Mouse (Mus musculus): Measurements from ENCODE around the gene Cds2.
"Not testable (repeated sequence)": the region's sequence is repeated elsewhere in the genome, so short reads cannot be mapped to it uniquely, and the experiment has no call there.

The Cds2 gene

GRCm38 (mm10) chr2:132262879-132263398 is at the start of gene Cds2:
Gene Cds2 (plus strand): TSS chr2:132263148.
- DNase-seq (ENCODE audit: low spot score in 2 of 2): peak; percentile 97 to 98

DNA sequence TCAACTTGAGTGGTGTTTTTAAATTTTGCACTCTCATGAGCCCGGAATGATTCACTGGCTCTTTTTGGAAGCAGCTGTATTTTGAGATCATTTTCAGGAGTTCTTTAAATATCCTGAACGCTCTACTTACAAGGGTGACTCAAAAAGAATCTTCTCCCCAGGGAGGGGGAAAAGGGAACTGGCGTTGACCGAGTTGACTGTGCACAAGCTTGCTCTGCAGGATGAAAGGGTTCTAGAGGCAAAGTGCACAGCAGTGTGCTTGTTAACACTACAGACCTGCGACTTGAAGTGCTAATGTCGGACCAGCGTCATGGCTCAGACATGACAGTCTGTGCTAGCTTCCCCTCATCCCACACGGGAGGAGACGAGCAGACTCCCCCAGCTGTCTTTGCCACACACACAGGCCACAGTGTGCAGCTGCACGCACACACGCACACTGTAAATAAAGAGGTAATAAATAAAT is 41.3 kb upstream of the Cds2 start:
- DNase-seq (ENCODE audit: low spot score in 2 of 2): peak in 1 of 2 experiments; percentile 12

- DNase-seq (ENCODE audit: low spot score in 2 of 2): no peak
These were observed 38.6 kb upstream of the Cds2 start for GRCm38 (mm10) chr2:132224359-132224758.

DNA sequence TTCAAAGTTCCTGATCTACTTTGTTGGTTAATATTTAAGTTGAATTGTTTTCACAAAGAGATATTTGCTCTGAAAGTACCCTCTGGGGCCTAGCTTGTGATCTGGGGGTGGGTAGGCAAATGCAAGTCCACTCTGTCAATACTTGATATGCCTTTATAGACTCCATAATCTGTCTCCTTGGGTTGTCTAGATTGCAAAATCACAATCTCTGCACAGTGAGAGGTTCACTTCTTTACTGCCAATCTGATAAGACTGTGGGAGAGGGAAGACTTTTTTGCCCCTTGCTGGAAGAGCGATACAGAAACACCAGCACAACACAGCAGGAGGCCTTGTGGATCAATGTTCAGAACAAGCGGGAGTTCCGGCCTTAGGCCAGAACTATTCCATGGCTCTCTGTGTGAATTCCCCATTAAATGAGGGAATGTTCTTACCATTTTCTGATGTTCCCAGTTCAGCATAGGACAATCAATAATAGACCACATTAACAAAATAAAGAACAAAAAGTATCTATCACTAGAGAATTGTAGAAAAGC is 30.5 kb upstream of the Cds2 start:
- no peak for DNase-seq (ENCODE audit: low spot score in 2 of 2)

DNA sequence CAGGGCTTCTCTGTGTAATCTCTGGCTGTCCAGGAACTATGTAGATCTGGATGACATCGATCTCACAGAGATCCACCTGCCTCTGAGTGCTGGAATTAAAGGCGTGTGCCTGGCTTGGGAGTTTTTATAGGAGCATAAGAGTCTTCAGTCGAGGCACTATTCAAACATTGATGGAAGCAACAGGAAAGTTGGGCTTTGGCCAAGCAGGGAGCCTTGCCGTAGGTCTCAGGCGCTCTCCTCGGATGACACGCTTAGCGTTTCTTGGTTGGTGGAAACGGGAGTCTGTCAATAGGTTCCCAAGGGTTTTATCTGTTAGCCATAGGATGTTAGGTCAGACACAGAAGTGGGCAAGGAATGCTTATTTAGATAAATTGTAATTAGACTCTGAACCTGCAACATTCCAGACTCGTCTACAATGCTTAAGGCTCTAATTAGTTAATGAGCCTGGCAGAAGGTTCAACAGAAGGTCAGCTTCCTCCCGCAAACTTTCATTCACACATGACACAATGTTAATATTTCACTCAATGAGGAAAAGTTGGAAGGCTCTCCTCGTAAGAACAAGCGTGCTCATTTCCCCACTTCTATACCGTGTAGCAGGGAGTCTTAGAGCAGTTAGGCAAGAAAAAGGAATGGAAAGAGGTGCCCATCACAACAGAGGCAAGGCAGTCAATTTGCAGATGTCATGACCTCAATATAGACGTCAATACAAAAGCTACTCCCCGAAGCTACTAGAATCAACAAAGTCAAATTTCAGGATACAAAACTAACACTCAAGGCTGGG is 28.8 kb upstream of the Cds2 start:
- DNase-seq (ENCODE audit: low spot score in 2 of 2): no peak

DNA sequence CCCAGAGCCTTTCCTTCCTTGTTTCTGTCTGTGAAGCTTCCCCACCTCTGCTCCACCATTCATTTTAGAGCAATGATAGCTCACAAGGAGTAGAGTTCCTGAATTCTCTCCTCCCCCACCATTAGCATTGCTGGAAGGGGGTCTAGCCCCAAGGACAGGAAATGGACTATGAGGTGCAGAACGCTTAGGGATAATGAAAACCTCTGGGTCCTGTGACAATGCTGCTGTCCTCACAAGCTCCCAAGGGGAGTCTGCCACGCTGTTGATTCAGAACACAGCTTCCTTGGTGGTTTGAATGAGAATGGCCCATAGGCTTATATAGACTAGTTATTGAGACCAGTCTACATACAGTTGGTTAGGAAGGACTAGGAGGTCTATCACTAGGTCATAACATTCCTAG is 27.7 kb upstream of the Cds2 start:
- no peak for DNase-seq (ENCODE audit: low spot score in 2 of 2)

- no peak for DNase-seq (ENCODE audit: low spot score in 2 of 2)
These were observed 27.0 kb upstream of the Cds2 start for GRCm38 (mm10) chr2:132235975-132236374.

GRCm38 (mm10) chr2:132239434-132239833 is 23.5 kb upstream of the Cds2 start:
- DNase-seq (ENCODE audit: low spot score in 2 of 2): not testable (repeated sequence)

GRCm38 (mm10) chr2:132240457-132240856 is 22.5 kb upstream of the Cds2 start:
- DNase-seq (ENCODE audit: low spot score in 2 of 2): peak in 1 of 2 experiments; percentile 67

DNA sequence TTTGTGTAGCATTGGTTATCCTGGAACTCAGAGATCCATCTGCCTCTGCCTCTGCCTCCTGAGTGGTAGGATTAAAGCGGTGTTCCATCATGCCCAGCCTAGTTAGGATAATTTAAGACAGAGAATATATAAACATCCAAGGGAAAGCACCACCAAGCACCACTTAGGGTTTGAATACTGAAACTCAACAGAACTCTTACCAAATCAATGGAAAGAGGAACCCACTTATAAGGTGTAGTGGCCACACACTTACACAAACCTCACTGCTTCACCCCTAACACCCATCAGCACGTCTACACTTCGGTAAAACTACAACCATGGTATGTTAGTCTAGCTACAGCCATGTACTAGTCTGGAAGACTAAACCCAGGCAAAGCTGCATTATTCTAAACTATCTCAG is 19.6 kb upstream of the Cds2 start:
- no peak for DNase-seq (ENCODE audit: low spot score in 2 of 2)

- peak; percentile 89 to 90 for DNase-seq (ENCODE audit: low spot score in 2 of 2)
These were observed 15.2 kb upstream of the Cds2 start, which contains the start of gene Tmem230 for GRCm38 (mm10) chr2:132247539-132248313. Gene Tmem230 (minus strand): TSS chr2:132247807.

DNA sequence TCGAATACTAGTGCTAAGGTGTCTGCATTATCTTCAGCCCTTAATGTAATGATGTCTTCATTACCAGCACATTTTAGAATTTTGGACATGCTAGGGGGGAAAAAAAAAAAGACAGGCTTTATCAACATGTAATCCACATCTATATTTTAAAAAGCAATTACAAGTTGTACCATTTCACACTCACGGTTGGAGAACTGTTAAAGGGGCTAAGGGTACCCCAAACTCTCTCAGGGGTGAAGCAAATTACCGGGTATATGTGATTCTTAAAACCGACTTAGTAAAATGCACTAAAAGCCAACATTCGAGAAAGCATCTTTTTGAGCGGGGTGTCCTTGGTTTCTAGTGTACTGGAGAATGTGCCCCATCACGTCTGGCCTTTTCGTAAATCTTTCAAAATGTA is 11.0 kb upstream of the Cds2 start:
- no peak for DNase-seq (ENCODE audit: low spot score in 2 of 2)

- peak; percentile 94 for DNase-seq (ENCODE audit: low spot score in 2 of 2)
These were observed 10.1 kb upstream of the Cds2 start, which contains the start of gene Pcna for GRCm38 (mm10) chr2:132252542-132253528. Gene Pcna (minus strand): TSS chr2:132253314.

GRCm38 (mm10) chr2:132253603-132254002 is 9.3 kb upstream of the Cds2 start:
- no peak for DNase-seq (ENCODE audit: low spot score in 2 of 2)

- no peak for DNase-seq (ENCODE audit: low spot score in 2 of 2)
These were observed 5.4 kb upstream of the Cds2 start for GRCm38 (mm10) chr2:132257350-132258068.

GRCm38 (mm10) chr2:132260601-132261000 is 2.3 kb upstream of the Cds2 start:
- no peak for DNase-seq (ENCODE audit: low spot score in 2 of 2)

- DNase-seq (ENCODE audit: low spot score in 2 of 2): no peak
These were observed 773 bp upstream of the Cds2 start for GRCm38 (mm10) chr2:132262175-132262574.

DNA sequence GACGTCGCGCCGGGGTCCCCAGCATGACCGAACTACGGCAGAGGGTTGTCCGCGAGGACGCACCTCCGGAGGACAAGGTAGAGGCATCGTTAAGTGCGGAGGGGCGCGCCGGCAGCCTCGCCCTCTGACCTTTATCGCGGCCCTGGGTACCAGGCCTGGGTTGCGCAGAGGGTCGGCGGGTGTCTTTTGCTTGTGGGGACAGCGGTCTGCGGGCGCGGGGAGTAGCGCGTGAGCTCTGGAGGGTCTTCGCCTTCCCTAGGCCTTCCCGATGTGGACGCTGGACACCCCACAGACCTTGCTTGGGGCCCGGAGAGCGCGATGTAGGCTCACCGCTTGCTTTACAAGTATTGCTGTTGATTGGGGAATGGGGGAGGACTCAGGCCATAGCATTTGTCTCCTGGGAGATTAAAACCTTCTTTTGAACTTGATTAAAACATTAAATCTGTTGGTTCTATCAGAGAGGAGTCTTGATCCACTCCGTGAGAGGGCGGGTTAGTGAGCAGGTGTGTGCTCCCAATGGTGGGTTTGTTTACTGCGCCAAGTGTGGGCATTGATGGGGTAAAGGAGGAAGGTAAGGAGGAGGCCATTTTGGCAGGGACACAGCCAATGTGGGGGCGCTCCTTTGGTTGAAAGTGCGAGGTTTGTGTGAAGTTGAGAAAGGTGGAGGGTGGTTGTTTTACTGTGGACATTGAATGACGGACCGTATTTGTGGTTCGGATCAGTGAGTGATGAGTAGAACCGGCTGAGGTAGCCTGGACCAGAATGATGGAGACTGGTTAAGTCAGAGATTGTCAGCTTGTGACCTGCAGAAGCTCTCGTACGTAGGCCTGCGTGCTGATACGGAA is 695 bp downstream of the Cds2 start:
- DNase-seq (ENCODE audit: low spot score in 2 of 2): no peak

GRCm38 (mm10) chr2:132264266-132264710 is 1.3 kb downstream of the Cds2 start:
- DNase-seq (ENCODE audit: low spot score in 2 of 2): no peak
